Mouse (Mus musculus) CD4-positive, CD25-positive, alpha-beta regulatory T cell (primary cell): ENCODE measurements around the gene Zfp574. TPM values are rescaled to one million over a fixed set of nuclear protein-coding genes. Genes with fewer than 3 reads are reported as not detected.

Source experiments
- polyA plus RNA-seq: library from polyadenylated mRNA; unstranded; fragments of 100-300 nt; shearing (Covaris generic); gene quantifications from one replicate; pipeline ENCODE4 v1.2.1, GENCODE M21; 2017

The Zfp574 gene
- 31.1 TPM for polyA plus RNA-seq

DNA sequence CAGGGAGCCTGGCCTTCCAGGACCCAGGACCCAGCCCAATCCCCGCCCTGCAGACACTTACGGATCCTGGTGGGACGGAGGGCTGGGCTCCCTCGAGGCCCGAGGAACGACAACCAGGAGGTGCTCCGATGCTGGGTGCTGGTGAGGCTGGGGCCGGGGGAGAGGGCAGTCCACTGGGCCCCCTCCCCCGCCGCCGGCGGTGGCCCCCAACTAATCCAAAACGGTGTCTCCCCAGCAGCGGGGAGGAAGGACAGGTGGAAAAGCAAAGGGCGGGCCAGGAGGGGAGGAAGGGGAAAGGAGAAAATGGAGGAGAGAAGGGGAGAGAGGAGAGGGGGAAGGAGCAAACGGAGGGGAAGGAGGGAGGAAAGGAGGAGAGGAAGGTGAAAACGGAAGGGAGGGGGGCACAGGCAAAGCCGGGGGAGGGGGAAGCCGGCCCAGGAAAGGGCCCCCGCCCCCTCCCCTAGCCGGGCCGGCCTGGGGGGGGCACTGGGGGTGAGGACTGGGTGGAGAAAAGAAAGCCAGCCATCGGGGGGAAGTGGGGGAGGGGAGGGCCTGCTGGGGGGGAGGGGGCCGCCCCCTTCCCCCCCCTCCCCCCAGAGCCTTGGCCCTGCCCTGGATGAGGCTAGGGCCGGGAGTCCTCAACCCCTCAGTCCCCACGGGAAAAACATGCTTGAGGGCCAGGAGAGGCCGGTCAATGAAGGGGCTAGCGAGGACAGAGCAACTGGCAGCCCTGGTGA is at the start of gene Zfp574, which contains the start of gene Grik5:
Gene Zfp574, plus strand, starts transcription at position 589 of the 737 bp plus-strand sequence.
Gene Grik5, minus strand, starts transcription at position 368 of the 737 bp plus-strand sequence.

Other genes starting within 250 kb of the Zfp574 start
- gene Gm9844, start 210.4 kb upstream of the Zfp574 start, polyA plus RNA-seq, result 45.5 TPM
- 0.18 TPM for gene Lypd4, start 202.6 kb upstream of the Zfp574 start, polyA plus RNA-seq
- not detected for gene Dmrtc2, start 202.5 kb upstream of the Zfp574 start, polyA plus RNA-seq
- gene Rps19, start 188.2 kb upstream of the Zfp574 start, polyA plus RNA-seq, result 4,660 TPM
- gene Cd79a, start 175.2 kb upstream of the Zfp574 start, polyA plus RNA-seq, result 10.5 TPM
- gene Arhgef1, start 169.7 kb upstream of the Zfp574 start, polyA plus RNA-seq, result 2,006 TPM
- not detected for gene Gm4881, start 128.1 kb upstream of the Zfp574 start, polyA plus RNA-seq
- gene Rabac1, start 99.8 kb upstream of the Zfp574 start, polyA plus RNA-seq, result 596 TPM
- gene Atp1a3, start 66.6 kb upstream of the Zfp574 start, polyA plus RNA-seq, result 1.7 TPM
- gene Grik5, start 221 bp upstream of the Zfp574 start, polyA plus RNA-seq, result 11.5 TPM
- 113 TPM for gene Pou2f2, start 107.2 kb downstream of the Zfp574 start, polyA plus RNA-seq
- 113 TPM for gene Dedd2, start 148.0 kb downstream of the Zfp574 start, polyA plus RNA-seq
- gene Zfp526, start 148.9 kb downstream of the Zfp574 start, polyA plus RNA-seq, result 4.9 TPM
- 102 TPM for gene Gsk3a, start 165.3 kb downstream of the Zfp574 start, polyA plus RNA-seq
- gene Erf, start 178.2 kb downstream of the Zfp574 start, polyA plus RNA-seq, result 2.6 TPM
- gene Cic, start 195.1 kb downstream of the Zfp574 start, polyA plus RNA-seq, result 38.0 TPM
- 36.8 TPM for gene Pafah1b3, start 225.4 kb downstream of the Zfp574 start, polyA plus RNA-seq
- not detected for gene Prr19, start 228.8 kb downstream of the Zfp574 start, polyA plus RNA-seq
- gene Tmem145, start 233.5 kb downstream of the Zfp574 start, polyA plus RNA-seq, result not detected
- gene Megf8, start 244.6 kb downstream of the Zfp574 start, polyA plus RNA-seq, result 0.13 TPM